Mouse (Mus musculus): ENCODE data around the gene Vopp1. TPM values are rescaled to one million over a fixed set of nuclear protein-coding genes. Genes with fewer than 3 reads are reported as not detected.
"Not testable (repeated sequence)": the region's sequence is repeated elsewhere in the genome, so short reads cannot be mapped to it uniquely, and the experiment has no call there.

Gene Vopp1
- polyA plus RNA-seq, 1 experiment from 2014 or later, result 11.9 TPM

GRCm38 (mm10) chr6:57805218-57806069 is 19.5 kb downstream of the Vopp1 start:
- H3K9ac ChIP-seq (ENCODE audit: low read depth, low read length), result no peak overlapping the region
- H3K4me2 ChIP-seq (replicated peaks; ENCODE audit: low read depth), result no peak overlapping the region
- 90% methylated on average over 5 of the region's 5 CpGs for WGBS
- no peaks in the 10 kb centered on the region for H3K36me3 ChIP-seq (ENCODE audit: control insufficient read depth, insufficient read depth)
- H3K4me3 ChIP-seq (ENCODE audit: low read depth, low read length), result no peak overlapping the region
- H3K27ac ChIP-seq (ENCODE audit: low read depth, low read length), result no peak overlapping the region
- no peaks in the 10 kb centered on the region for H3K4me1 ChIP-seq (replicated peaks; ENCODE audit: control insufficient read depth, insufficient read depth, low read length)
- no peak for ATAC-seq
- no peak for TF ChIP-seq CTCF (IDR thresholded peaks at IDR 0.05; ENCODE audit: low read depth)
- no peaks in the 10 kb centered on the region for H3K27me3 ChIP-seq (replicated peaks; ENCODE audit: control insufficient read depth, insufficient read depth, low read length)
- H3K9me3 ChIP-seq (ENCODE audit: control insufficient read depth), result no peaks in the 10 kb centered on the region

GRCm38 (mm10) chr6:57803130-57803529 is 21.8 kb downstream of the Vopp1 start:
- H3K4me1 ChIP-seq (replicated peaks; ENCODE audit: control insufficient read depth, insufficient read depth, low read length), result no peaks in the 10 kb centered on the region
- no peak overlapping the region for H3K27ac ChIP-seq (ENCODE audit: low read depth, low read length)
- no peak overlapping the region for H3K9ac ChIP-seq (ENCODE audit: low read depth, low read length)
- H3K4me2 ChIP-seq (replicated peaks; ENCODE audit: low read depth), result no peak overlapping the region
- ATAC-seq, result no peak
- 65% methylated on average over 2 of the region's 2 CpGs for WGBS
- no peak overlapping the region for H3K4me3 ChIP-seq (ENCODE audit: low read depth, low read length)
- H3K9me3 ChIP-seq (ENCODE audit: control insufficient read depth), result no peaks in the 10 kb centered on the region
- no peaks in the 10 kb centered on the region for H3K27me3 ChIP-seq (replicated peaks; ENCODE audit: control insufficient read depth, insufficient read depth, low read length)
- no peak for TF ChIP-seq CTCF (IDR thresholded peaks at IDR 0.05; ENCODE audit: low read depth)
- no peaks in the 10 kb centered on the region for H3K36me3 ChIP-seq (ENCODE audit: control insufficient read depth, insufficient read depth)

GRCm38 (mm10) chr6:57798986-57799385 is 26.0 kb downstream of the Vopp1 start:
- H3K4me2 ChIP-seq (replicated peaks; ENCODE audit: low read depth), result no peak overlapping the region
- H3K27me3 ChIP-seq (replicated peaks; ENCODE audit: control insufficient read depth, insufficient read depth, low read length), result no peaks in the 10 kb centered on the region
- no peaks in the 10 kb centered on the region for H3K36me3 ChIP-seq (ENCODE audit: control insufficient read depth, insufficient read depth)
- no peak for TF ChIP-seq CTCF (IDR thresholded peaks at IDR 0.05; ENCODE audit: low read depth)
- H3K9me3 ChIP-seq (ENCODE audit: control insufficient read depth), result no peaks in the 10 kb centered on the region
- 94% methylated on average over 1 of the region's 1 CpGs for WGBS
- no peak overlapping the region for H3K27ac ChIP-seq (ENCODE audit: low read depth, low read length)
- no peak overlapping the region for H3K4me3 ChIP-seq (ENCODE audit: low read depth, low read length)
- no peak overlapping the region for H3K9ac ChIP-seq (ENCODE audit: low read depth, low read length)
- no peaks in the 10 kb centered on the region for H3K4me1 ChIP-seq (replicated peaks; ENCODE audit: control insufficient read depth, insufficient read depth, low read length)
- no peak for ATAC-seq

GRCm38 (mm10) chr6:57796853-57797423 is 28.0 kb downstream of the Vopp1 start:
- TF ChIP-seq CTCF (IDR thresholded peaks at IDR 0.05; ENCODE audit: low read depth), result no peak
- no peak overlapping the region for H3K4me3 ChIP-seq (ENCODE audit: low read depth, low read length)
- no peak overlapping the region for H3K9ac ChIP-seq (ENCODE audit: low read depth, low read length)

GRCm38 (mm10) chr6:57795835-57796234 is 29.1 kb downstream of the Vopp1 start:
- H3K9ac ChIP-seq (ENCODE audit: low read depth, low read length), result no peak overlapping the region
- no peak for TF ChIP-seq CTCF (IDR thresholded peaks at IDR 0.05; ENCODE audit: low read depth)
- no peaks in the 10 kb centered on the region for H3K4me1 ChIP-seq (replicated peaks; ENCODE audit: control insufficient read depth, insufficient read depth, low read length)
- no peak overlapping the region for H3K4me2 ChIP-seq (replicated peaks; ENCODE audit: low read depth)
- no peak for ATAC-seq
- no peaks in the 10 kb centered on the region for H3K36me3 ChIP-seq (ENCODE audit: control insufficient read depth, insufficient read depth)
- no peaks in the 10 kb centered on the region for H3K9me3 ChIP-seq (ENCODE audit: control insufficient read depth)
- WGBS, result 64% methylated on average over 3 of the region's 3 CpGs
- H3K27ac ChIP-seq (ENCODE audit: low read depth, low read length), result no peak overlapping the region
- H3K27me3 ChIP-seq (replicated peaks; ENCODE audit: control insufficient read depth, insufficient read depth, low read length), result no peaks in the 10 kb centered on the region
- H3K4me3 ChIP-seq (ENCODE audit: low read depth, low read length), result no peak overlapping the region

More at GRCm38 (mm10) chr6:57796853-57797423, 28.0 kb downstream of the Vopp1 start:
- H3K27me3 ChIP-seq (replicated peaks; ENCODE audit: control insufficient read depth, insufficient read depth, low read length), result no peaks in the 10 kb centered on the region
- no peaks in the 10 kb centered on the region for H3K4me1 ChIP-seq (replicated peaks; ENCODE audit: control insufficient read depth, insufficient read depth, low read length)
- no peak for ATAC-seq
- WGBS, result 81% methylated on average over 3 of the region's 3 CpGs
- no peaks in the 10 kb centered on the region for H3K9me3 ChIP-seq (ENCODE audit: control insufficient read depth)
- no peaks in the 10 kb centered on the region for H3K36me3 ChIP-seq (ENCODE audit: control insufficient read depth, insufficient read depth)
- H3K27ac ChIP-seq (ENCODE audit: low read depth, low read length), result no peak overlapping the region
- no peak overlapping the region for H3K4me2 ChIP-seq (replicated peaks; ENCODE audit: low read depth)

GRCm38 (mm10) chr6:57792821-57793220 is 32.1 kb downstream of the Vopp1 start:
- 64% methylated on average over 9 of the region's 9 CpGs for WGBS
- H3K4me2 ChIP-seq (replicated peaks; ENCODE audit: low read depth); H3K36me3 ChIP-seq (ENCODE audit: control insufficient read depth, insufficient read depth); H3K4me3 ChIP-seq (ENCODE audit: low read depth, low read length); H3K9me3 ChIP-seq (ENCODE audit: control insufficient read depth); ATAC-seq; H3K27me3 ChIP-seq (replicated peaks; ENCODE audit: control insufficient read depth, insufficient read depth, low read length); H3K27ac ChIP-seq (ENCODE audit: low read depth, low read length); H3K4me1 ChIP-seq (replicated peaks; ENCODE audit: control insufficient read depth, insufficient read depth, low read length); H3K9ac ChIP-seq (ENCODE audit: low read depth, low read length): not testable (repeated sequence)

Data from intestine, postnatal 0 days (tissue).